Comparison of ENCODE assay signal across 22 mouse cellular contexts in genomic region chr16:43359546-43359945, GRCm38 (mm10).
DNase-seq lines count a peak whose midpoint lies in the region; ATAC-seq and TF ChIP-seq lines count a peak whose summit lies in the region.
"Had no signal": no experiment of that assay in that cellular context is flagged by ENCODE, and none has a peak within 500 bp of the region (broad histone marks: within the 10 kb centered on the region; RNA-seq: fewer than 3 reads in every experiment).

No protein-coding gene starts in this region.

- peak; percentile 78 for ATAC-seq in cerebellum, adult (ENCODE audit: insufficient number of reproducible peaks, low FRiP score, low TSS enrichment)
- ATAC-seq in kidney, embryonic 16.5 days (ENCODE audit: low FRiP score, low TSS enrichment) = no peak
- no peak for ATAC-seq in frontal cortex, adult (ENCODE audit: low TSS enrichment)
- ATAC-seq: forebrain, embryonic 15.5 days; hindbrain, embryonic 16.5 days; intestine, postnatal 0 days had no signal

- no peaks in the 10 kb centered on the region for H3K36me3 ChIP-seq in kidney, embryonic 16.5 days (ENCODE audit: insufficient read depth, low read length)
- H3K36me3 ChIP-seq in thymus, adult 2 months (ENCODE audit: control insufficient read depth, insufficient read depth, low read length) = no peaks in the 10 kb centered on the region
- H3K36me3 ChIP-seq: forebrain, embryonic 15.5 days; heart, embryonic 13.5 days; limb, embryonic 12.5 days; lung, embryonic 15.5 days; midbrain, embryonic 12.5 days; neural tube, embryonic 13.5 days had no signal

- no peak overlapping the region for H3K4me3 ChIP-seq in kidney, embryonic 16.5 days (ENCODE audit: low read length)
- no peak overlapping the region for H3K4me3 ChIP-seq in thymus, adult 2 months (ENCODE audit: control insufficient read depth, insufficient read depth, low read length)
- H3K4me3 ChIP-seq: erythroblast, embryonic 14.5 days; forebrain, embryonic 15.5 days; heart, embryonic 13.5 days; limb, embryonic 12.5 days; lung, embryonic 15.5 days; midbrain, embryonic 12.5 days; neural tube, embryonic 13.5 days had no signal

- no peak overlapping the region for H3K4me2 ChIP-seq in kidney, embryonic 16.5 days (replicated peaks; ENCODE audit: low read depth, low read length)
- H3K4me2 ChIP-seq: forebrain, embryonic 15.5 days; heart, embryonic 13.5 days; limb, embryonic 12.5 days; lung, embryonic 15.5 days; midbrain, embryonic 12.5 days; neural tube, embryonic 13.5 days had no signal

- no peaks in the 10 kb centered on the region for H3K9me3 ChIP-seq in kidney, embryonic 16.5 days (ENCODE audit: low read length)
- H3K9me3 ChIP-seq: forebrain, embryonic 15.5 days; heart, embryonic 13.5 days; limb, embryonic 12.5 days; lung, embryonic 15.5 days; midbrain, embryonic 12.5 days; neural tube, embryonic 13.5 days had no signal

- WGBS in kidney, embryonic 16.5 days = 68% methylated on average over 3 of the region's 3 CpGs
- 96% methylated on average over 3 of the region's 3 CpGs for WGBS in thymus, adult 2 months

- no peak for DNase-seq in cerebellum, postnatal 4 days (ENCODE audit: low spot score in 2 of 2)
- DNase-seq in kidney, adult 9 months = no peak
- peak; percentile 75 for DNase-seq in cerebellum, adult 11-12 months
- peak; percentile 63 to 79 for DNase-seq in cerebellum, postnatal 14 days
- DNase-seq in thymus, adult 2 months = no peak
- DNase-seq: adrenal gland, adult 8-10 months; kidney, postnatal 36 days; thymus, postnatal 14 days had no signal

- H3K4me1 ChIP-seq in kidney, embryonic 16.5 days (ENCODE audit: insufficient read depth, low read length) = peaks cover 46% of the 10 kb centered on the region
- no peaks in the 10 kb centered on the region for H3K4me1 ChIP-seq in thymus, adult 2 months (replicated peaks; ENCODE audit: control insufficient read depth, insufficient read depth, low read length)
- H3K4me1 ChIP-seq: forebrain, embryonic 15.5 days had no signal

- peak overlapping the region; percentile 37; the same call in 1 of the 2 replicates for H3K27ac ChIP-seq in kidney, embryonic 16.5 days (ENCODE audit: low read length)
- no peak overlapping the region for H3K27ac ChIP-seq in thymus, adult 2 months (ENCODE audit: control insufficient read depth, insufficient read depth, low read length)
- H3K27ac ChIP-seq: forebrain, embryonic 15.5 days; heart, embryonic 13.5 days; limb, embryonic 12.5 days; liver, embryonic 14.5 days; lung, embryonic 15.5 days; macrophage; midbrain, embryonic 12.5 days; neural tube, embryonic 13.5 days had no signal

- H3K9ac ChIP-seq in kidney, embryonic 16.5 days (replicated peaks; ENCODE audit: low read length) = no peak overlapping the region
- H3K9ac ChIP-seq: forebrain, embryonic 15.5 days; heart, embryonic 13.5 days; limb, embryonic 12.5 days; liver, embryonic 14.5 days; lung, embryonic 15.5 days; midbrain, embryonic 12.5 days; neural tube, embryonic 13.5 days had no signal

- H3K27me3 ChIP-seq in kidney, embryonic 16.5 days (ENCODE audit: insufficient read depth, low read length) = no peaks in the 10 kb centered on the region
- no peaks in the 10 kb centered on the region for H3K27me3 ChIP-seq in thymus, adult 2 months (ENCODE audit: control insufficient read depth, insufficient read depth, low read length)
- H3K27me3 ChIP-seq: forebrain, embryonic 15.5 days; heart, embryonic 13.5 days; limb, embryonic 12.5 days; lung, embryonic 15.5 days; midbrain, embryonic 12.5 days; neural tube, embryonic 13.5 days had no signal

- no peak for TF ChIP-seq CTCF in thymus, adult 2 months (IDR thresholded peaks at IDR 0.05; ENCODE audit: borderline replicate concordance, control insufficient read depth, extremely low read depth, insufficient read depth, low read length, poor library complexity)

- no peak for TF ChIP-seq POLR2A in thymus, adult 2 months (IDR thresholded peaks at IDR 0.05; ENCODE audit: control insufficient read depth, extremely low read depth, insufficient read depth, low read length, poor library complexity)

Comparison
In these comparisons a context has a peak if more than half of its experiments do, and no peak if none do; other contexts are left out.
1. DNase-seq: peak in cerebellum, adult 11-12 months (single experiment) and cerebellum, postnatal 14 days (2 of 2); none in cerebellum, postnatal 4 days (0 of 2), kidney, adult 9 months (single experiment) and thymus, adult 2 months (single experiment).